Mouse (Mus musculus): Measurements from ENCODE around the gene Bpifb4. TPM values are rescaled to one million over a fixed set of nuclear protein-coding genes. Genes with fewer than 3 reads are reported as not detected.

Bpifb4 gene
- polyA plus RNA-seq (2012; rRNA removed), result 0.05 and 0.13 TPM in 2 replicates

GRCm38 (mm10) chr2:153937843-153938242 lies at the start of gene Bpifb4:
TSS of gene Bpifb4 (plus strand) at chr2:153938212.

GRCm38 (mm10) chr2:153900088-153900487 lies 37.9 kb upstream of the Bpifb4 start, which contains the start of gene Bpifb6:
TSS of gene Bpifb6 (plus strand) at chr2:153900388.

GRCm38 (mm10) chr2:153917930-153918329 lies 20.1 kb upstream of the Bpifb4 start, which contains the start of gene Bpifb3:
TSS of gene Bpifb3 (plus strand) at chr2:153918230.

GRCm38 (mm10) chr2:153974582-153974981 lies 36.6 kb downstream of the Bpifb4 start, which contains the start of gene Bpifa6:
TSS of gene Bpifa6 (plus strand) at chr2:153974945.

GRCm38 (mm10) chr2:154007965-154008364 lies 70.0 kb downstream of the Bpifb4 start, which contains the start of gene Bpifa2:
TSS of gene Bpifa2 (plus strand) at chr2:154008265.

Other genes with a start within 250 kb of the Bpifb4 start
- gene Dnmt3c, start 241.6 kb upstream of the Bpifb4 start, polyA plus RNA-seq (2012; rRNA removed), result 0.40 and 0.46 TPM in 2 replicates
- 15.1 and 18.3 TPM in 2 replicates for gene Mapre1, start 196.9 kb upstream of the Bpifb4 start, polyA plus RNA-seq (2012; rRNA removed)
- 0.05 and 0.08 TPM in 2 replicates for gene Efcab8, start 158.3 kb upstream of the Bpifb4 start, polyA plus RNA-seq (2012; rRNA removed)
- not detected in 2 replicates for gene Sun5, start 67.1 kb upstream of the Bpifb4 start, polyA plus RNA-seq (2012; rRNA removed)
- gene Bpifb2, start 63.2 kb upstream of the Bpifb4 start, polyA plus RNA-seq (2012; rRNA removed), result not detected in 2 replicates
- gene Bpifb6, start 37.8 kb upstream of the Bpifb4 start, polyA plus RNA-seq (2012; rRNA removed), result not detected in 2 replicates
- gene Bpifb3, start 20.0 kb upstream of the Bpifb4 start, polyA plus RNA-seq (2012; rRNA removed), result not detected in 2 replicates
- gene Bpifa6, start 36.7 kb downstream of the Bpifb4 start, polyA plus RNA-seq (2012; rRNA removed), result not detected in 2 replicates
- not detected in 2 replicates for gene Bpifa2, start 70.1 kb downstream of the Bpifb4 start, polyA plus RNA-seq (2012; rRNA removed)
- not detected in 2 replicates for gene Bpifa3, start 192.1 kb downstream of the Bpifb4 start, polyA plus RNA-seq (2012; rRNA removed)
- gene Bpifa1, start 204.7 kb downstream of the Bpifb4 start, polyA plus RNA-seq (2012; rRNA removed), result 0.05 TPM in 1 of 2 replicates, not detected in the other
- not detected in 2 replicates for gene Bpifa5, start 224.4 kb downstream of the Bpifb4 start, polyA plus RNA-seq (2012; rRNA removed)